Mouse (Mus musculus): ENCODE data around the gene Slc28a3.

The Slc28a3 gene

GRCm38 (mm10) chr13:58537232-58537915 is 73.3 kb downstream of the Slc28a3 start:
- in situ Hi-C loops (cut with MboI; ENCODE audit: low pct_unique_long_range_greater_than_20kb in 1 of 2, low sequenced_read_pairs in 2 of 2, unreplicated experiment in 1 of 2): loop anchor here in 1 of 2 experiments (25.0 kb wide), 1 partner anchor 250 kb away; the partner anchor contains the start of gene Gkap1

- in situ Hi-C loops (cut with MboI; ENCODE audit: low pct_unique_long_range_greater_than_20kb in 1 of 2, low sequenced_read_pairs in 2 of 2, unreplicated experiment in 1 of 2): loop anchor here in 1 of 2 experiments (25.0 kb wide), 1 partner anchor 249 kb away; the partner anchor contains the start of gene Gkap1
These were observed 74.0 kb downstream of the Slc28a3 start for GRCm38 (mm10) chr13:58536466-58537231.

GRCm38 (mm10) chr13:58535321-58535720 is 75.4 kb downstream of the Slc28a3 start:
- in situ Hi-C loops (cut with MboI; ENCODE audit: low pct_unique_long_range_greater_than_20kb in 1 of 2, low sequenced_read_pairs in 2 of 2, unreplicated experiment in 1 of 2): loop anchor here in 1 of 2 experiments (25.0 kb wide), 1 partner anchor 248 kb away; the partner anchor contains the start of gene Gkap1

GRCm38 (mm10) chr13:58534861-58535260 is 75.8 kb downstream of the Slc28a3 start:
- in situ Hi-C loops (cut with MboI; ENCODE audit: low pct_unique_long_range_greater_than_20kb in 1 of 2, low sequenced_read_pairs in 2 of 2, unreplicated experiment in 1 of 2): loop anchor here in 1 of 2 experiments (25.0 kb wide), 1 partner anchor 248 kb away; the partner anchor contains the start of gene Gkap1

GRCm38 (mm10) chr13:58534216-58534841 is 76.3 kb downstream of the Slc28a3 start:
- in situ Hi-C loops (cut with MboI; ENCODE audit: low pct_unique_long_range_greater_than_20kb in 1 of 2, low sequenced_read_pairs in 2 of 2, unreplicated experiment in 1 of 2): loop anchor here in 1 of 2 experiments (25.0 kb wide), 1 partner anchor 247 kb away; the partner anchor contains the start of gene Gkap1

GRCm38 (mm10) chr13:58524581-58524980 is 86.1 kb downstream of the Slc28a3 start:
- in situ Hi-C loops (cut with MboI; ENCODE audit: low pct_unique_long_range_greater_than_20kb in 1 of 2, low sequenced_read_pairs in 2 of 2, unreplicated experiment in 1 of 2): no loop called here

- in situ Hi-C loops (cut with MboI; ENCODE audit: low pct_unique_long_range_greater_than_20kb in 1 of 2, low sequenced_read_pairs in 2 of 2, unreplicated experiment in 1 of 2): no loop called here
These were observed 86.9 kb downstream of the Slc28a3 start for GRCm38 (mm10) chr13:58523761-58524117.

- in situ Hi-C loops (cut with MboI; ENCODE audit: low pct_unique_long_range_greater_than_20kb in 1 of 2, low sequenced_read_pairs in 2 of 2, unreplicated experiment in 1 of 2): no loop called here
These were observed 87.5 kb downstream of the Slc28a3 start for GRCm38 (mm10) chr13:58523011-58523760.

- in situ Hi-C loops (cut with MboI; ENCODE audit: low pct_unique_long_range_greater_than_20kb in 1 of 2, low sequenced_read_pairs in 2 of 2, unreplicated experiment in 1 of 2): no loop called here
These were observed 89.2 kb downstream of the Slc28a3 start for GRCm38 (mm10) chr13:58521331-58522030.

GRCm38 (mm10) chr13:58520580-58521330 is 89.9 kb downstream of the Slc28a3 start:
- in situ Hi-C loops (cut with MboI; ENCODE audit: low pct_unique_long_range_greater_than_20kb in 1 of 2, low sequenced_read_pairs in 2 of 2, unreplicated experiment in 1 of 2): no loop called here

GRCm38 (mm10) chr13:58520028-58520427 is 90.6 kb downstream of the Slc28a3 start:
- in situ Hi-C loops (cut with MboI; ENCODE audit: low pct_unique_long_range_greater_than_20kb in 1 of 2, low sequenced_read_pairs in 2 of 2, unreplicated experiment in 1 of 2): no loop called here

- in situ Hi-C loops (cut with MboI; ENCODE audit: low pct_unique_long_range_greater_than_20kb in 1 of 2, low sequenced_read_pairs in 2 of 2, unreplicated experiment in 1 of 2): loop anchor here in 1 of 2 experiments (10.0 kb wide), 1 partner anchor 91 kb away; no protein-coding TSS in a partner anchor
These were observed 94.4 kb downstream of the Slc28a3 start for GRCm38 (mm10) chr13:58516277-58516676.

- in situ Hi-C loops (cut with MboI; ENCODE audit: low pct_unique_long_range_greater_than_20kb in 1 of 2, low sequenced_read_pairs in 2 of 2, unreplicated experiment in 1 of 2): loop anchor here in 1 of 2 experiments (10.0 kb wide), 1 partner anchor 91 kb away; no protein-coding TSS in a partner anchor
These were observed 95.0 kb downstream of the Slc28a3 start for GRCm38 (mm10) chr13:58515635-58516034.

GRCm38 (mm10) chr13:58514147-58514727 is 96.4 kb downstream of the Slc28a3 start:
- in situ Hi-C loops (cut with MboI; ENCODE audit: low pct_unique_long_range_greater_than_20kb in 1 of 2, low sequenced_read_pairs in 2 of 2, unreplicated experiment in 1 of 2): loop anchor here in 1 of 2 experiments (10.0 kb wide), 1 partner anchor 89 kb away; no protein-coding TSS in a partner anchor

- in situ Hi-C loops (cut with MboI; ENCODE audit: low pct_unique_long_range_greater_than_20kb in 1 of 2, low sequenced_read_pairs in 2 of 2, unreplicated experiment in 1 of 2): loop anchor here in 1 of 2 experiments (10.0 kb wide), 1 partner anchor 87 kb away; no protein-coding TSS in a partner anchor
These were observed 98.8 kb downstream of the Slc28a3 start for GRCm38 (mm10) chr13:58511926-58512325.

GRCm38 (mm10) chr13:58511248-58511647 is 99.4 kb downstream of the Slc28a3 start:
- in situ Hi-C loops (cut with MboI; ENCODE audit: low pct_unique_long_range_greater_than_20kb in 1 of 2, low sequenced_read_pairs in 2 of 2, unreplicated experiment in 1 of 2): loop anchor here in 1 of 2 experiments (10.0 kb wide), 1 partner anchor 86 kb away; no protein-coding TSS in a partner anchor

All from mouse embryonic stem cell (cell line).